Mouse (Mus musculus) adrenal gland, postnatal 36 days (tissue): ENCODE data around the gene Anks4b. TPM values are rescaled to one million over a fixed set of nuclear protein-coding genes. Genes with fewer than 3 reads are reported as not detected.

Experiments
- DNase-seq, 2 experiments: peaks; one replicate each; pipeline ENCODE4 v3.0.0; 2021; ENCODE audit warnings: mixed read lengths in 1 of 2
- total RNA-seq, 2 experiments: library from RNA; stranded (reverse); gene quantifications; 2 replicates each; pipeline ENCODE4 v1.2.3; 2021

Gene Anks4b
- total RNA-seq, 2 experiments from 2014 or later = 0.16 to 0.63 TPM

DNA sequence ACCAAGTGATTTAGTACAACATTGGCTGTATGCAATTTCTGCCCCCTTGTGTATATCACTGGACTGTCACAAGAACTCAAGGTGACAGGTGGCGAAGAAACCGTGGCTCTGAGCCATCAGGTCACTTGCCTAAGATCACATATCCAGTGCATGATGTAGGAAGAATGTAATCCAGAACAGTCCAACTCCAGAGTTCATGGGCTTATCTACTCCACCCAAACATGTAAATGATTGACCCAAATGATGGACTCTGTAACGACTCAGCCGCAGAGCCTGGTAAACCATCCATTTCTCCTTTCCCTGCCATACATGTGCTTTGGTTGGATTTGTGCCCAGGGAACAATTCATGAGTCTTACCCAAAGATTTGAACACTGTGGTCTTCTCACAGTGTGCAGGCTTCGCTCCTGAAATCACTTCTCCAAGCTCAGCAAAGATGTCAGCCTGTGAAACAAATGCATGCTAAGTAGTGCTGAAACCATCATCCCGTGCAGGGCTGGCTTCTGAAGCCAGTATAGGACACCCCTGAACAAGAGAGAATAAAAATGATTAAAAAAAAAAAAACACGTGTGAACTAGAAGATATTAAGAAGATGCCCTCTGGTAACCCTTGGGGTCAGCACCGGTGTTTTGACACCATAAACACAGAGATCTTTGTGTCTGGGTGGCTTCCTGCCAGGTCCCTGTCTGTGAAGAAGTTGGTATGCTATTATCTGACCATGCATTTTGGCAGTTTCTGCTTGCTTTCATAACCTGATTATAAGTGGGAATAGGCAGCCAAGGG is 15.9 kb downstream of the Anks4b start:
- no peak for DNase-seq

GRCm38 (mm10) chr7:120190150-120190665 is 16.6 kb downstream of the Anks4b start:
- DNase-seq = peak in 1 of 2 experiments; percentile 20

GRCm38 (mm10) chr7:120192207-120192606 is 18.5 kb downstream of the Anks4b start:
- DNase-seq = peak; percentile 20 to 69

DNA sequence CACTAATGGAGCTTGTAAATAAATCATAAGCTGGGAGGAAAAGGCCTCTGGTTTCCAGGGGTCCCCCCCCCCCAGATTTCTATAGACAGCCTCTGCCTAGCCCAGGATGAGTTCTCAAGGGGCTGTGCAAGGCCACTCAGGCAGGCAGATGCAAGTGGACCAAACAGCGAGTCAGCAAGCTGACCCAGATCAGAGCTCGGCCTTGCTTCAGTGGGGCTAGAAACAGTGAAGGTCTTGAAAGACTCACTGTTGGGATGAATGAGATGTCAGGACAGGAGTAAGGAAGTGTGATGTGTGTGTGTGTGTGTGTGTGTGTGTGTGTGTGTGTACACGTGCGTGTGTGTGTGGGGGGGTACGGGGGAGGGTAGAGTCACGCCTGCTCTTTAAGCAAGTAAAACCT is 19.2 kb downstream of the Anks4b start:
- DNase-seq = peak; percentile 40 to 54

DNA sequence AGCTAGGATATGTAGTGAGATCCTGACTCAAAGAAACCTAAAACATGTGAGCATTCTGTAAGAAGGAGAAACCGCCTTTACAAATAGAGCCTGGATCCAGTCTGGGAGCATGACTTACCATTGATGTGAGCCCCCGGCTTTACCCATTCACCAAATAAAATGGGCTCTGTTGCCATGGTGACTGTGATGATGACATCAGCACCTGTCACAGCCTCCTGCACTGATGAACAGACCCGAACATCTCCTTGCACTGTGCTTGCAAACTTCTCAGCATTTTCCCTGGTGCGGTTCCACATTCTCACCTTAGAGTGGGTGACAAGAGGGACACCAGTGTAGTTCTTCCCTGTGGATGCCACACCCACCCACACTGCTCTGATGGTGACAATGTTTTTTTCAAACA is 21.5 kb downstream of the Anks4b start:
- DNase-seq = no peak

GRCm38 (mm10) chr7:120201231-120201744 is 27.6 kb downstream of the Anks4b start:
- DNase-seq = peak; percentile 51 to 63

DNA sequence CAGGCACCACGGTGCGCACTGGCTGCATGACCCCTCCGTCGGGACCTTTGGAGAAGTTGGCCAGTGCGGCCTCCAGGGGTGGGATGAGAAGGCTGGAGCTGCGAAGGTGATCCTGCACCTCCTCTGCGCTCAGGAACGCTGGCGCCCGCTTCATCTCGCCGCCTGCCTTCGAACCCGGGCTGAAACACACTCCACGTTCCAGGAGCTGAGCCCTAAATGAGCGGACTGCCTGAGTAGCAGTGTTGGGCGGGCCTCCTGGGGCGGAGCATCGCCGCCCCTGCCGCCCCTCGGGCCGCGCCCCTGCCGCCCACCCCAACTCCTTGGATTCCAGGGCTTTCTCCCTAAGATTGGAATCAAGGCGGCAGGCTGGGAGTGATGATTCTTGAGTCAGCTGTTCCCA is 28.1 kb downstream of the Anks4b start, which contains the start of gene Crym:
Crym (minus strand) TSS at position 341 of the 400 bp plus-strand sequence.
- DNase-seq = peak in 1 of 2 experiments; percentile 13

- peak; percentile 91 to 93 for DNase-seq
Measured at GRCm38 (mm10) chr7:120203789-120204188, 30.1 kb downstream of the Anks4b start, which contains the start of gene Abca14. Gene Abca14 (plus strand): TSS chr7:120203961.

DNA sequence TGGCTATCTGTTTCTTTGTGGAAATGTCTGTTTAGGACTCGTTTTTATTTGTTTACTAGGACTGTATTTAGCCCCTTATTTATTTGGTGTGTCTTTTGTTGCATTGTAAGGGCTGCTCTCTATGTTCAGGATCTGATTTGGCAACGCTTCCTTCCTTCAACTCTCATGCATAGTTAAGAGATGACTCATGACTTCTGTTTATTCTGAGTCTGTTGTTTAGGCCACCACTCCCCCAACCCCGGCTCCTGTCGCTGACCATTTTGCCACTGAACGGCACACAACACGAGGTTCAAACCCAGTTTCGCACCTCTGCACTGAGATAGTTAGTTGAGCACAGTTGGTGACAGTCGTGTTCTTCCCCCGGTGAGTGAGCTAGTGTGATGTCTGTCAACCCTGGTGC is 32.3 kb downstream of the Anks4b start:
- peak in 1 of 2 experiments; percentile 20 for DNase-seq

DNA sequence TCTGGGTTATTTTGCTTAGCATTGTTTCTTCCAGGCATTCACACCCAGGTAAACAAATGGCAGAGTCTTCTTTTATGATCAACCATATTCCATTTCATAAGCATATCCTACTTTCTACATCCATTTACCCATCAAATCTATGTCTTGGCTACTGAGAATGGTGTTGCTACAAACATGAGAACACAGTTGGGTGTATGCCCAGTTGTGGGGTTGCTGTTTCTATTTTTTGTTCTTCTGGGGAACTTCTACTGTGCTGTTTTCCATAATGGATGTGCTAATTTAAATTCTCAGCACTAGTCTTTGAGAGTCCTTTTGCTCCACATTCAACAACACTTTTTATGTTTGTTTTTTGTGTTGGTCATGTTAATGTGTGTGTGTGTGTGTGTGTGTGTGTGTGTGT is 54.9 kb downstream of the Anks4b start:
- DNase-seq = no peak

Other genes starting within 250 kb of the Anks4b start
- under 1 TPM; 0.16 to 0.20 TPM for gene Dnah3, start 78.6 kb upstream of the Anks4b start, total RNA-seq
- 10 to 100 TPM; 94.4 to 98.7 TPM for gene Tmem159, start 71.5 kb upstream of the Anks4b start, total RNA-seq
- not detected for gene Zp2, start 28.6 kb upstream of the Anks4b start, total RNA-seq
- 10 to 100 TPM in 1 of 2 experiments, 1 to 10 TPM in 1; 2.6 to 21.3 TPM for gene Crym, start 28.3 kb downstream of the Anks4b start, total RNA-seq
- not detected for gene Abca14, start 30.1 kb downstream of the Anks4b start, total RNA-seq
- gene Abca15, start 154.8 kb downstream of the Anks4b start, total RNA-seq = not detected
- not detected for gene Abca16, start 235.8 kb downstream of the Anks4b start, total RNA-seq